Mouse (Mus musculus) right cerebral cortex, postnatal 25 days (tissue): ENCODE measurements around the gene Nr1h2.

Experiments
- DNase-seq: peaks from one replicate; pipeline ENCODE4 v3.0.0; 2022

Nr1h2 gene

DNA sequence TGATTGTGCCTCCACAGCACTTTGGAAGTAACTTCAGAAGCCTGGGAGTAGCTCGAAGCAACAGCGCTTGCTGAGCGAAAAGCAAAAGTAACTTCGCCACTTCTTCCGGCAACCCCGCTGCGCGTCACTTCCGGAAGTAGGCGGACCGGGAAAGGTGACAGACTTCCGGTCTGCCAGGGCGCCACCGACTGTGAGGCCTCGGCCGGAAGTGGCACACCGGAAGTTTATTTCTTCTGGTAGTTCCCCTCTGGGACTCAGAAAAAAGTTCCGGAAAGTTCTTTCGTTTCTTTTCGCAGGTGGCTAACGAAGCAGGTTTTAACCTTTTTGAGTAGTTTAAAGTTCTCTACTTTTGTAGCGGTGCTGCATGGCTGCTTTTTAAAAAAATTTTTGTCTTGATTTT, at the start of gene Nr1h2:
Gene Nr1h2, minus strand, starts transcription at position 126 of the 400 bp plus-strand sequence.
- DNase-seq: peak; percentile 93

GRCm38 (mm10) chr7:44603186-44603855, 49.6 kb upstream of the Nr1h2 start:
- no peak for DNase-seq

DNA sequence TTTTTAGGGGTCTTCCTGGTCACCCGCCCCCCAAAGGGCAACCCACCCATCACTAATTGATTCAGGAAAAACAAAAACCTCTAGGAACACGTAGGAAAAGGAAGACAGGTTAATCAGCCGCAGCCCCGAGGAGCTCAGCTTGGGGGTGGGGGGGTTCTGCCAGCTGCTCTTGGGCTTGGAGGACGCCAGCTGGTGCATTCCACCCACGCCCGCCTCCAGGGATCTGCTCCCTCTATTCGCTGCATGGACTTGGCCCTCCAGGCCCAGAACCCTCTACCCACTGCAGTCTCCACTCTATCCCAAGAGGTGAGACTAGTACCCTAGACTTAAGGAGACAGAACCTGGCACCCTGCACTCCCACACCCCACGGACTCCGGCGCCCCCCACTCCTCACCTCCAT, 48.7 kb upstream of the Nr1h2 start:
- peak; percentile 72 for DNase-seq

DNA sequence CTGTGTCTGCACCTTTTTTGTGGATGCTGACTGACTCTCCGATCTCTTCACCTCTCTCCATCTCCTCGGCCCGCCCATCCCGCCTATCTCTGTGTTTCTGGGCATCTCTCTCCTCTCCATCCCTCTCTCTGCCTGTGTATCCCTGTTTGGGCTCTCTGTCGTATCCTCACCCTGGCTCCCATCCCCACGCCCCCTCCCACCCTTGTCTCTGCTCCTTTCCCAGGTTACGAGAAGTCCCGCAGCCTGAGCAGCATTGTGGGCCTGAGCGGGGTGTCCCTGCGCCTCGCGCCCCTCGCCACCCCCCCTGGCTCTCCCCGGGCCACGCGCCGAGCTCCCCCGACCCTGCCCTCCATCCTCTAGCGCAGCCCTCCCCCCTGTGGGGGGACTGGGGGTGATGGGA, 47.9 kb upstream of the Nr1h2 start:
- DNase-seq: no peak

DNA sequence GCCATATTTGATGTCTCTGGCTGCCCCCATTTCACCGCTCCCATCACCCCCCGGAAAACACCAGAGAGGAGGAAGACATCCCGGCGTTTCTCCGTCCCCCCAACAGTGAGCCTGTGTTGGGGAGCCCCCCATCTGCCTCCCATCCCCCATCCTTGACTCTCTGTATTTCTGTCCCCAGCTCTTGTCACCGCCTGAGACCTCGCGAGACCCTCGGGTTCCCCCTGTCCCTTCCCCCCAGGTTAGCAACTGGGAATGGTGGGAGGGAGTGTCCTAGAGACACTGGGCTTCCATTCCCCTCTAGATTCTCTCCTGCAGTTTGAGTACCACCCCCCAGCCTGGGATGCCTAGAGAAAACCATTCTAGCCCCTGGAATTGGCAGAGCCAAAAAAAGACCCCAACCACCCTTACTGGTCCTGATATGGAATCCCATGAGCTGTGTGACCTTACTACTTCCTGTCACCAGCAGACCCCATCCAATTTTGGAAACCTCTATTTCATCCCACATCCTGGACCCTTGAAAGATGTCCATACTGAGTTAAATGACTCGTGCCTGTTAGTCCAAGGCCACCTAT, 47.0 kb upstream of the Nr1h2 start:
- no peak for DNase-seq

DNA sequence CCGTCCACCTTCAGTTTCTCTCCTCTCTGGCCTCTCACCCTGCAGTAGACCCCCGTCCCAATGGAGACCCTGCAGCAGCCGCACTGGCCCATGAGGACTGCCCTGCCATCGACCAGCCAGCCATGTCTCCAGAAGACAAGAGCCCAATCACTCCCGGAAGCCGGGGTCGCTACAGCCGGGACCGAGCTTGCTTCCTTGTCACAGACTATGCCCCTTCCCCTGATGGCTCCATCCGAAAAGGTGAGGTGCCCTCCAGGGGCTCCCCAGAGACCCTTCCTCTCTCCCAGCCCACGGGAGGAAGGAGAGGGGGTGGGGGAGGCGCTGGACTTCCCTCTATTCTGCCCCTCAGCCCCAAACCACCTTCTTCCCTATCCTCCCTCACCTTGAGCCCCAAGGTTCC, 44.6 kb upstream of the Nr1h2 start:
- no peak for DNase-seq

DNA sequence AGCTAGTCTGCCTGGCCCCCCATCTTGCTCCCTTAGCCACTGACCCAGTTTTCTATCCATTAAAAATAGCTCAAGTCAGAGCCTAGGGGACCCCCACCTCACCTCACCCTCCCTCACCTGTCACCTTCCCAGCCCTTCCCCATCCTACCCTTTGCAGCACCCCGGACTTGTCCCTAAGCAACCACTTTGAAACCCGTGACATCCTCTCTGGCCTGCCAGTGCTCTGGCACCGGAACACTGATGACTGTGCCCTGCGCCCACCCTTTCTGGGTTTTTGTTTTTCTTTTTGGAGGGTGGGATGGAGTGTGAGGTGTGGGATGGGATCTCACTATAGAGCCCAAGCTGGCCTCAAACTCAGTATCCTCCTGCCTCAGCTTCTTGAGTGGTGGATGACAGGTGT, 43.9 kb upstream of the Nr1h2 start:
- no peak for DNase-seq

DNA sequence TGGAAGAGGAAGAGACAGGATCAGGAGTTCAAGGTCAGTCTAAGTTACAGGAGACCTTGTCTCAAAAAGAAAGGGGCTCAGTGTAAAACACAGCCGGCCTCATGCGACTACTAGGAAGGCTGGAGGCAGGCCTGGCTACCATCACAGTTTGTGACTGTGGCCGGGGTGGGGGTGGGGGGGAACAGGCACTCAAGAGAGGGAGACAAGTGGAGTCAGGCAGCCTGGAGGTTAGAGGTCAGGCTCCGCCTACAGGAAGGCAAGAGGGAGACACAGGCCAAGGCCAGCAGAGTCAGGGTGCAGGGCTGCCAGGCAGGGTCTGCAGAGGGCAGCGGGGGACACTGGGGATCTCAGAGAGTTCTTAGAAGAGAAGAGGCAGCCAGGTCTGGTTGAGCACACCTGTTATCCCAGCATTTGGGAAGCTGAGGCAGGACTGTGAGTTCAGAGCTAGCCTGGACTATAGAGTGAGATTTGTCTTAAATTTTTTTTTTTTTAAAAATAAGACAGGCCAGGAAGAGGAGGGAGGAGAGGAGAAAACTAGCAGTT, 43.3 kb upstream of the Nr1h2 start:
- no peak for DNase-seq

DNA sequence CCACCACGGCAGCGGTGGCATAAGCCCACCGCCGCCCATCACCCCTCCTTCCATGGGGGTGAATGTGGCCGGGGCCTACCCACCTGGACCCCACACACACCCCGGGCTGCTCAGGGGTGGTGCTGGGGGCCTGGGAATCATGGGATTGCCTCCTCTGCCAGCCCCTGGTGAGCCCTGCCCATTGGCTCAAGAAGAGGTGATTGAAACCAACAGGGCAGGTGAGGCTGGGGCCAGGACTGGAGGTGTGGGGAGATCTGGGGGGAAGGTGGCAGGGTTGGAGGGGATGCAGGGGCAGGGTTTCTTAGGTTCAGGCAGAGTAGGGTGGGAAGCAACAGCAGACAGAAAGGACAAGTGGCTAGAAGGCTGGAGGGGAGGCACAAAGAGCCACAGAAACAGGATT, 42.3 kb upstream of the Nr1h2 start:
- DNase-seq: no peak

- no peak for DNase-seq
These were observed 41.4 kb upstream of the Nr1h2 start for GRCm38 (mm10) chr7:44595131-44595561.

- DNase-seq: no peak
These were observed 40.5 kb upstream of the Nr1h2 start for GRCm38 (mm10) chr7:44594291-44594690.

DNA sequence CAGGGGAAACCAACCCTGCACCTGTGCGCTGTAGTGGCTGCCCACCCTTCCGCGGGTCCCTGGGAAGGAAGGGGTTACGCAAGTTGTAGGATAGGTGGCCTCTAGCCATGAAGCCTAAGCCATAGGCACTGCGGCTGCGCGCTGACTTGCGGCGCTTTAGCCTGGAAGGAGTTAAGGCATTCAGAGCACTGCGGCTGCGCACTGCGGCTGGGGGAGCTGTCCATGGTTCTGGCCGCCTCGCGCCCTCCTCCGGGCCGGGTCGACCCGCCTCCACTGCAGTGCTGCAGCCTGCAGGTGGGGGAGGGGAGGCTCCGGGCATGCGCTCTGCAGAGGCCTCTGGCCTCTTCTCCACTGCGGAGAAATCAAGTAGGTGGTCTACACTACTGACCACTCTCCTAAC, 40.0 kb upstream of the Nr1h2 start:
- peak; percentile 84 for DNase-seq

- DNase-seq: no peak
These were observed 39.3 kb upstream of the Nr1h2 start for GRCm38 (mm10) chr7:44593051-44593450.

DNA sequence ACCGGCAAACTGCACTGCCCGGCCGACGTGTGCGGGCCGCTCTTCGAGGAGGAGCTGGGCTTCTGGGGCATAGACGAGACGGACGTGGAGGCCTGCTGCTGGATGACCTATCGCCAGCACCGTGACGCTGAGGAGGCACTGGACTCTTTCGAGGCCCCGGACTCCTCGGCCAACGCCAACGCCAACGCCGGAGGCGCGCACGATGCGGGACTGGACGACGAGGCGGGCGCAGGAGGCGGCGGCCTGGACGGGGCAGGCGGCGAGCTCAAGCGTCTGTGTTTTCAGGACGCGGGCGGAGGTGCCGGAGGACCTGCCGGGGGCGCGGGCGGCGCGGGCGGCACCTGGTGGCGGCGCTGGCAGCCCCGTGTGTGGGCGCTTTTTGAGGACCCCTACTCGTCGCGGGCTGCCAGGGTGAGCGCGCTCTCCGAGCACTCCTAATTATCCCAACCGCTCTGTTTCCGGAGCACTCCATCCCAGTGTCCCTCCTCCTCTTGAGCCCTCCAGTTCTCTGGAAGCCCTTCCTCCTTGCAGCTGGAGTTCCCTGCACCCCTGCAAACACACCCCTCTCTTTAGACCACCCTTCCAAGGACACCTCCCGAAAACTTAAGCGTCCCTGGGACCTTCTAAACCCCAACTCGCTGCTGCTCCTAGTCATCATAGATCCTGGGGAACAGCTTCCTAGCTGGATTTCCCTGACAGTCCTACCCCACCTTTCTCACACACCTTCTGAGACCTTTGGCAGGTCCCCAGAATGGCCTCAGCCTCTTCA, 37.8 kb upstream of the Nr1h2 start:
- peak; percentile 45 for DNase-seq

DNA sequence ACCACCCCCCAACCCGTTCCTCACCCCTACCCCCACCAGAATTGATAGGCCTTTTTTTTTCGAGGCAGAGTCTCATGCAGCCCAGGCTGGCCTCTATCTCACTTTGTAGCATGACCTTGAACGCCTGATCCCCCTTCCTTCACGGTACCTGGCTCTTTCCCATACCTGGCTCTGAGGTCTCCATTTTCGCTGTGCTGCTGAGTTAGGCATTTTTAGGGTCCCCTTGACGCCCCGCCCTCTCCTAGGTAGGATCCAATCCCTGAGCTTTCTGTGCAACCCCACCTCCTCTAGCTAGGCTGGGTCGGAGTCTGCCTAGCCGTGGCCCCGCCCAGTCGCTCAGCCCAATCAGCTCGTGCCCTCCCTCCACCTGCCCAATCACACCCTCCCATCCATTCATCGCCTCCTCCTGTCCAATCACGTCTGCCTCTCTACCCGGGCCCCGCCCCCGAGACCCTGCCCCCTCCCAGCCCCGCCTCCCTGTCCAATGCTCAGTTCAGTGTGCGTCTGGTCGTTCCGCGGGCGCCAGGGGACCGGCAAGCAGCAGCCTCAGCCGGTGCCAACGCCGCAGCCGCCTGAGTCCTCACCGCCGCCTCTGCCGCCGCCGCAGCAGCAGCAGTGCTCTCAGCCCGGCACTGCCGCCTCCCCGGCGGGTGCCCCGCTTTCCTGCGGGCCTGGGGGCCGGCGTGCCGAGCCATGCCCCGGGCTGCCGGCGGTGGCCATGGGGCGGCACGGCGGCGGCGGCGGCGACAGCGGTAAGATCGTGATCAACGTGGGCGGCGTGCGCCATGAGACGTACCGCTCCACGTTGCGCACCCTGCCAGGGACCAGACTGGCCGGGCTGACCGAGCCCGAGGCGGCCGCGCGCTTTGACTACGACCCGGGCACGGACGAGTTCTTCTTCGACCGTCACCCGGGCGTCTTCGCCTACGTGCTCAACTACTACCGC, 36.9 kb upstream of the Nr1h2 start, which contains the start of gene Kcnc3:
Gene Kcnc3, plus strand, starts transcription at position 263 of the 946 bp plus-strand sequence.
- peak; percentile 94 for DNase-seq

- DNase-seq: no peak
These were observed 36.2 kb upstream of the Nr1h2 start for GRCm38 (mm10) chr7:44589946-44590345.

DNA sequence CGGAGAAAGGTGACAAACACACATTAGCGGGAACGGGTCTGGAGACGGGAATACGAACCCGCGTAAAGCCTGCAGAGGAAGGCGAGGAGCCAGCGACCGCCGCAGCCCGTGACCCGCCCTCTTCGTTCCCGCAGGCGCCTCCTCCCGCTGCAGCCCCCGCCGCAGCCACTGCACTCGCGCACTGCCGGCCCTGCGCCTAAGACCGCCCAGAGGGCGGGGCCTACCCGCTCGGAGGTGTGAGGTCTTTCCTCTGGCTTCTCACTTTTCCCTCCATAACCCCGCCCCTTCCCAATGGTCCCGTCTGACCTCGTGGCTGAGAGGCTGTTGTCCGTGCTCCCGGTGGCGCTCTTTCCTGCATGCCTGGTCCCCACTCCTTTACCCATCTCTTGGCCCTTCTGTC, 35.4 kb upstream of the Nr1h2 start:
- DNase-seq: peak; percentile 84

DNA sequence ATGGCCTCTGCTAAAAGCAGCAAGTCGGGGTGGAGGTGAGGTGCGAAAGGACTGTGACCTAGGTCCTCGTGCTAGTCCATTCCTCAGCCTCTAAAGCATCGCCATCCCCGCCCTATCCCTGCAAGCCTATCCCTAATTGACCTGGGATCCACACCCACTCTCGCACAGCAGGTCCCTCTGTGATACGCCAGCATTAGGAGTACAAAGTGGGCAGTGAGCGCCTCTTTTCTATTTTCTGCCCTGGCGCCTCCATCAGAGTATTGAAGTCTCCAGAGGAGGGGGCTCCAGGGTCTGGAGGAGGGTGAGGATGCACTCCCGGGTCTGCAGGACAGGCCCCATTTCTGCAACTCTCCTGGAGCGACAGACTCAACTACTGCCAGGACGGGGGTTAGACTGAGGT, 34.6 kb upstream of the Nr1h2 start:
- DNase-seq: no peak

DNA sequence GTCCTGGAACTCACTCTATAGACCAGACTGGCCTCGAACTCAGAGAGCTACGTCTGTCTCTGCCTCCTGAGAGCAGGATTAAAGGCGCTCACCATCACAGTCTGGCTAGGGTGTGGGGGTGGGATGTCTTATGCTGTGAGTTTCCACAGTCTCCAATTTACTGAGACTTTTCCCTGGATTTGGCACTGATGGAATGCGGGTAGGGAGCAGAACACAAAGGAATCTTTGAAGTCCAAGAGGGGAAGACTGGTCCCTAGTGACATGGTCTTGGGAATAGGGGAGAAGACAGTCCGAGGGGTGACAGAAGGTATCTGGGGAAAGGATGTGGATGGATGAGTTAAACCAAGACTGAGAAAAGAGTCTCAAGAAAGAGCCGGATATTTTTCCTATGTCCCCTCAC, 33.9 kb upstream of the Nr1h2 start:
- DNase-seq: no peak

- DNase-seq: peak; percentile 84
These were observed 33.2 kb upstream of the Nr1h2 start for GRCm38 (mm10) chr7:44586930-44587329.

DNA sequence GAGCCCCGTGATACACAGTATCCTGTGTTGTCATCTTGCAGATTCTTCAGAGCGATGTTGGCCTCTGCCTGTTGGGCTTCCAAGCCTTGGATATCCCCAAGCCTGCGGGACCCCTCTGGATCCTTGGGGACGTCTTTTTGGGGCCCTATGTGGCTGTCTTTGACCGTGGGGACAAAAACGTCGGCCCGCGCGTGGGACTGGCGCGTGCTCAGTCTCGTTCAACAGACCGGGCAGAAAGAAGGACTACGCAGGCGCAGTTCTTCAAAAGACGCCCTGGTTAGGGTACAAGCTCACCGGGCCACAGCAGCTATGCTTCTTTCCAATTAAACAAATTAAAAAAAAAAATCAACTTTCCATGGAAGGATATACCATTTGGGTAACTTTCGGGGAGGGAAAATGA, 32.8 kb upstream of the Nr1h2 start:
- peak; percentile 76 for DNase-seq

- no peak for DNase-seq
These were observed 31.9 kb upstream of the Nr1h2 start for GRCm38 (mm10) chr7:44585606-44586005.

DNA sequence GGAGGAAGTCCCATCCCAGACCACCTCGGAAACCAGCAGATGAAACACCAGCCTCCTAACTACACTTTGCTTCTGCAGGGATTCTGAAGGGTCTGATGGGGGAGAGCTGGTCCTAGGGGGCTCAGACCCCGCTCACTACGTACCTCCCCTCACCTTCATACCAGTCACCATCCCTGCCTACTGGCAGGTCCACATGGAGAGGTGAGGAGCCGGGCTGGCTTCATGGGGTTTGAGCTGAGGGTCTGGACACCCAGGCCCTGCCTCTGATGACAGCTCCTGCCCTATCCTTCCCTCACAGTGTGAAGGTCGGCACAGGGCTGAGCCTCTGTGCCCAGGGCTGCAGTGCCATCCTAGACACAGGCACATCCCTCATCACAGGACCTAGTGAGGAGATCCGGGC, 31.2 kb upstream of the Nr1h2 start:
- DNase-seq: no peak
